Comparison of ENCODE assay signal across 20 mouse cellular contexts in the genomic region with DNA sequence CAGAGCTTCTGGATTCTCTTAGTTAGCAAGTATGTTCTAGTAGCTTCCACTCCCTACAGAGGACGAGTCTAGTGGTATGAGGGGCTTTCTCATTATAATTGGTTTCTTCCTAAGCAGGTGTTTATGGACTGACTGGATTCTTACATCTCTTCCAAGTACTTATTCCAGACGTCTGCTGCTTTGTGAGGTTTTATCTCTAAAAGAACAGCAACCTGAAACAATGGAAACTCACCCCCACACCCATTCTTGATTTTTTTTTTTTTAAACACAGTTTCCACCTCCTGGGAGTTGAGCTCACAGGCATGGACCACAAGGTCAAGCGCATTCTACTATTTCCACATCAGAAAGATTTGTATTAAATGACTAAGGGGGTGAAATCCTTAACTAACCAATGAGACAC.
DNase-seq lines count a peak whose midpoint lies in the region; ATAC-seq and TF ChIP-seq lines count a peak whose summit lies in the region.
"Had no signal": no experiment of that assay in that cellular context is flagged by ENCODE, and none has a peak within 500 bp of the region (broad histone marks: within the 10 kb centered on the region; RNA-seq: fewer than 3 reads in every experiment).

No protein-coding gene starts in this region.

- no peak for TF ChIP-seq CTCF in heart, postnatal 0 days (IDR thresholded peaks at IDR 0.05; ENCODE audit: low read depth)

- no peaks in the 10 kb centered on the region for H3K36me3 ChIP-seq in heart, postnatal 0 days (replicated peaks; ENCODE audit: control insufficient read depth, insufficient read depth, low read length)
- H3K36me3 ChIP-seq: embryonic facial prominence, embryonic 10.5 days; embryonic facial prominence, embryonic 12.5 days; forebrain, embryonic 12.5 days; G1E had no signal

- no peak overlapping the region for H3K9ac ChIP-seq in heart, postnatal 0 days (replicated peaks; ENCODE audit: low read depth, low read length)
- H3K9ac ChIP-seq: embryonic facial prominence, embryonic 12.5 days; forebrain, embryonic 12.5 days had no signal

- WGBS in heart, postnatal 0 days = 50% methylated on average over 3 of the region's 3 CpGs

- H3K4me2 ChIP-seq in heart, postnatal 0 days (ENCODE audit: low read depth, low read length) = no peak overlapping the region
- H3K4me2 ChIP-seq: embryonic facial prominence, embryonic 12.5 days; forebrain, embryonic 12.5 days had no signal

- H3K4me1 ChIP-seq in heart, postnatal 0 days (ENCODE audit: control insufficient read depth, insufficient read depth) = peaks cover 11% of the 10 kb centered on the region; the same call in 1 of the 2 replicates

- H3K4me3 ChIP-seq in heart, postnatal 0 days (ENCODE audit: low read depth, low read length) = no peak overlapping the region
- H3K4me3 ChIP-seq: embryonic facial prominence, embryonic 10.5 days; embryonic facial prominence, embryonic 12.5 days; erythroblast, embryonic 14.5 days; forebrain, embryonic 10.5 days; forebrain, embryonic 12.5 days had no signal

- no peaks in the 10 kb centered on the region for H3K27me3 ChIP-seq in heart, postnatal 0 days (ENCODE audit: control insufficient read depth, insufficient read depth, low read length)
- H3K27me3 ChIP-seq: embryonic facial prominence, embryonic 12.5 days; forebrain, embryonic 12.5 days had no signal

- DNase-seq in heart, postnatal 0 days (ENCODE audit: low spot score) = no peak
- DNase-seq in heart, adult 8-10 months (ENCODE audit: low spot score) = no peak
- DNase-seq in NIH3T3 (ENCODE audit: low read depth) (peak; percentile 40), ZHBTc4 (ENCODE audit: low read depth, low spot score) (peak; percentile 57)
- DNase-seq in T-cell, adult 2 months (ENCODE audit: low spot score) = no peak
- DNase-seq: adrenal gland, adult 8-10 months; adrenal gland, postnatal 36 days; cerebellum, adult 11-12 months; cerebellum, adult 9-10 months; cerebellum, postnatal 25 days had no signal

- H3K27ac ChIP-seq in heart, postnatal 0 days (ENCODE audit: low read depth) = peak overlapping the region; percentile 1; the same call in 1 of the 2 replicates
- H3K27ac ChIP-seq: embryonic facial prominence, embryonic 12.5 days; forebrain, embryonic 12.5 days had no signal

- no peak for TF ChIP-seq EP300 in heart, postnatal 0 days (IDR thresholded peaks at IDR 0.05; ENCODE audit: low read depth)

- no peak for ATAC-seq in heart, postnatal 0 days (ENCODE audit: insufficient read depth, low read depth)
- ATAC-seq in inflammation-experienced regulatory T-cells, adult 6 months = no peak
- ATAC-seq: activated CD4-positive, CD25-positive, alpha-beta regulatory T cell, adult 4 months; forebrain, embryonic 14.5 days; forebrain, embryonic 16.5 days had no signal

- H3K9me3 ChIP-seq in heart, postnatal 0 days (replicated peaks; ENCODE audit: control insufficient read depth, low read length) = no peaks in the 10 kb centered on the region
- H3K9me3 ChIP-seq: embryonic facial prominence, embryonic 10.5 days; embryonic facial prominence, embryonic 12.5 days; forebrain, embryonic 10.5 days; forebrain, embryonic 12.5 days had no signal

Comparison
In these comparisons a context has a peak if more than half of its experiments do, and no peak if none do; other contexts are left out.
1. DNase-seq: peak in NIH3T3 (single experiment) and ZHBTc4 (single experiment); none in heart, postnatal 0 days (single experiment), heart, adult 8-10 months (single experiment) and T-cell, adult 2 months (single experiment).